Mouse (Mus musculus): ENCODE measurements around the gene Tulp4.
"Not testable (repeated sequence)": the region's sequence is repeated elsewhere in the genome, so short reads cannot be mapped to it uniquely, and the experiment has no call there.

Tulp4 gene

DNA sequence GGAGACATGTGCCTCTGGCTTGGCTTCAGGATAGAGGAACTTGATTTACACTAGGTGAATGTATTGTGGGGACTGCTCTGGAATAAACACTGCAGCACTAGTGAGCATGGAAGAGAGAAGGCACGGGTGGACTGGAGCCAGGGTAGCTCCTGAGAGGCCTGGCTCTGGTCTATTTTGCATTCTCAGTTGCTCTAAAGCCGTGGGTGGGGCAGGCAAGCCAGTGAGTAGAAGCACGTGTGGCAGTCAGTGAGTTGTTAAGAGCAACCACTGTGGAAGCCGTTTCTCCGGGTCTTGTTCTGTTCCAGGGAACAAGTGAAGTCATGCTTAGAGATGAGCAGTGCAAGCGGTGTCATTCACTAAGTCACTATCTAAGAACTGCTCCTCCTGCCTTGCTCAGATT, 86.0 kb downstream of the Tulp4 start:
- DNase-seq = no peak

DNA sequence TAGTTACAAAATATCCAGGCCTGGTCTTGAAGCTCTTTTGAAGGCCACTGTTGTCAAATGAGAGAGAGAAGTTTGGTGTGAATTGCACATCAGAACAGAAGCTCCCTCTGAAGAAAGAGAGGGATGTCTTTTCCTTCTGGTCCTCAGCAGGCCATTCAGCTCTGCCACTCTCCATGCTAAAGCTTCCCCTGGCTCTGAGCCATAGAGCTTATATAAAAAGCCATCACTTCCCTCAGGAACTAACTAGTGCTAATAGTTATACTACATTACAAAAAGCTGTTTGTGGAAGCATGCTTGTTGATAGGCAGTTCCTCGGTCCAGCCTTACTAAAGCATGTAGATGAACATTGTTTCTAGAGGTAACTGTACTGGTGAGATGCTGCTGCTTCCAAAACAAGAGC, 89.2 kb downstream of the Tulp4 start:
- no peak for DNase-seq

GRCm38 (mm10) chr17:6197491-6197890, 91.3 kb downstream of the Tulp4 start:
- DNase-seq = no peak

DNA sequence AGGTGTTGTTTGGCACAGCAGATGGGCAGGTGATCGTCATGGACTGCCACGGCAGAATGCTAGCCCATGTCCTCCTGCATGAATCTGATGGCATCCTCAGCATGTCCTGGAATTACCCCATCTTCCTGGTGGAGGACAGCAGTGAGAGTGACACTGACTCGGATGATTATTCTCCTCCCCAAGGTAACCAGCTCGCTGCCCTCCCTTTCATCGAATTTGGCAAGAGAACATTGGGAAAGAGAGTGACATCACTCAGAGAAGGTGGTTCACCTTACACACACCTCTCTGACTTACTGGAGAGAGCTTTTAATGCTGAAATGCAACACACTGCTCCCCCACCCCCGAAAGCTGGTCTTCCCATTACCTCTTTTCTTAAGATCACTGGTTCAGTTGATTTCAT, 92.4 kb downstream of the Tulp4 start:
- DNase-seq = no peak

- DNase-seq = no peak
These were observed 92.9 kb downstream of the Tulp4 start for GRCm38 (mm10) chr17:6199166-6199565.

GRCm38 (mm10) chr17:6201522-6202250, 95.4 kb downstream of the Tulp4 start:
- DNase-seq = no peak

DNA sequence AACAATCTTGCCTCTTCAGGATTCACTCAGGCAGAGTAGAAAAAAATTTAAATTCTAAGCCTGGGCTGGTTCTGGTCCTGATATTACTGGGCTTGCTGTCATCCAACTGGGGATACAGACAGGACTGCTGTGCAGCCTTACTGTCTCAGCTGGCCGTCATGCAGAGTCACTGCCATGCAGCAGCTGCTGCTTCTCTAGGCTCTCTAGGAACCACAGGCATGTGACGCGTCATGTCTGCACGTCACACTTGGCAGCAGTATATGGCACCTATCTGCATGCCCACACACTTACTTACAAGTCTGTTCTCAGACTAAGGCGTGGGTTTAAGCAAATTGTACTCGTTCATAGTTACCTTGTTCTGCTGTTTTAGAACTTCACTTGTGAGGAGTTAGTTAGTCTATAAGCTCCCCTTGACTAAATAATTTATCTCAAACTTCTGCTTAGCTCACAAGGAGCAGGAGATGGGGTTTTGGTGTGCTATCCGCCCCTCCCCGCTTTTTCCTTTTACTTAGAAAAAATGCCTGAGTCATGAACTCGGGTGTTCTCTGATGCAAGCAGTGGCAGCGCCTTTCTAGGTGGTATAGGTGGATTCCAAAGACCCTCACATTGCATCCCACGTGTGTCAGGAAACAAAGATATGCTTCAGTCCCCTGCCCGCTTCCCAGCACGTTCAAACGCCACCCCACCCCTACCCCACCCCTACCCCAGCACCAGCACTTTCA, 96.3 kb downstream of the Tulp4 start:
- no peak for DNase-seq

DNA sequence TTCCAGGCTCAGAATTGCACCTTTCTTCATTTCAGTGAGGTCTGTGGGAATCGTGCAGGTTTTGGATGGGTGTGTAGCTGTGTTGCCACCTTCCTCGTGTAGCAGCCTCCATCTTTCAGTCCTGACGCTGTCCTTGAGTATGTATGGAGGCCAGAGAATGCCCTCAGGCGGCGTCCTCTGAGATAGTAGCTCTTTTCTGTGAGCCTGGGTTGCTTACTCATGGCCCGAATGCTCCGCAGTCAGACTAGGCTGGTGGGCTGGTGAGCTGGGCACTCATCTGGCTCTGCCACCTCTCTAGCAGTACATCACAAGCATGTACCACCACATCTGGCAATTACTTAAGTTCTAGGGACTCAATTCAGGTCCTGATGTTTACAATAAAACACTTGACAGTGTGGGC, 96.9 kb downstream of the Tulp4 start:
- no peak for DNase-seq

DNA sequence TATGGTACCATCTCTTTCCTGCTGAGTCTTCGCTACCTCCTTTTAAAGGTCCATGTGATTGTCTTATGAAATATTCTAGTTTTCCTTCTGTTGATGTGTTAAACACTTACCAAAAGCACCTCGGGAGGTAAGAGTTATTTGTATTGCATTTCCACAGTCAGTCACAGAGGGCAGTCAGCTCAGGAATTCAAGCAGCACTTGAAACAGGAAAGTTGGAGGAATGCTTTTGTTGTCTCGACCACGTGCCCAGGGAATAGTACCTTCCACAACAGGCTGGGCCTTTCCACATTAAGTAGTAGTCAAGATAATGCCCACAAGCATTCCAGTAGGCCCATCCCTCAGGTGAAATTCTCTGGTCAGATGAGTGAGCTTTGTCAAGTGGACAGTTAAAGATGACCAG, 97.6 kb downstream of the Tulp4 start:
- DNase-seq = no peak

- no peak for DNase-seq
These were observed 105.5 kb downstream of the Tulp4 start for GRCm38 (mm10) chr17:6211721-6212120.

DNA sequence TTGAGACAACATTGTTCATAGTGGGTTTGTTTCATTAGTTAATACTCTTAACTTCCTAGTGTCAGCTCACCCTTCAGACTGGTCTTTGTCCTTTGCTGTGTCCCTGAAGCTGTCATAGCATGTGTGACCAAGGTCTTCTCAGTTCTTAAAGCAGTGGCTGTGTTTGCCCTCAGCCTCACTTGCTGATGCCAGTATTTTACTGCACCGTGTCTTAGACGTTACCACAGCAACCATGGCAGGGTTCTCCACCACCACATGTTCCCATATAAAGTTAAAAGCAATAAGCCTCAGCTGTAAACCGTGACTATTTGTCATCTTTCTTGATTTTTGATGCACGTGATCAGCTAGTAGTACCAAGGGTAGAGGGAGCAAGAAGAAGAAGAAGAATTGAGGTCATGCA, 109.4 kb downstream of the Tulp4 start:
- DNase-seq = no peak

GRCm38 (mm10) chr17:6216514-6216913, 110.3 kb downstream of the Tulp4 start:
- no peak for DNase-seq

DNA sequence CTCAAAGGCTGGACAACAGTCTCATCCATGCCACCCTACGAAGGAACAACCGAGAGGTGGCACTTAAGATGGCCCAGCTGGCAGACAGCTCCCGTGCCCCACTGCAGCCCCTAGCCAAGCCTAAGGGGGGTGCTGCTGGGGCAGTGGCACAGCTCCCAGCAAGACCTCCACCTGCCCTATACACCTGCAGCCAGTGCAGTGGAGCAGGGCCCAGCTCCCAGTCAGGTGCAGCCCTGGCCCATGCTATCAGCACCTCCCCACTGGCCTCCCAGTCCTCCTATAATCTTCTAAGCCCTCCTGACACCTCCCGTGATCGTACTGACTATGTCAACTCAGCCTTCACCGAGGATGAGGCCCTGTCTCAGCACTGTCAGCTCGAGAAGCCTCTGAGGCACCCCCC, 126.4 kb downstream of the Tulp4 start:
- DNase-seq = not testable (repeated sequence)

- DNase-seq = not testable (repeated sequence)
These were observed 145.1 kb downstream of the Tulp4 start for GRCm38 (mm10) chr17:6251298-6251697.

- DNase-seq = not testable (repeated sequence)
These were observed 150.3 kb downstream of the Tulp4 start, which contains the start of gene Tmem181a for GRCm38 (mm10) chr17:6256400-6257069. Tmem181a (plus strand) TSS chr17:6256860.

GRCm38 (mm10) chr17:6257070-6257456, 150.8 kb downstream of the Tulp4 start:
- DNase-seq = not testable (repeated sequence)

GRCm38 (mm10) chr17:6269876-6270831, 163.9 kb downstream of the Tulp4 start:
- not testable (repeated sequence) for DNase-seq

DNA sequence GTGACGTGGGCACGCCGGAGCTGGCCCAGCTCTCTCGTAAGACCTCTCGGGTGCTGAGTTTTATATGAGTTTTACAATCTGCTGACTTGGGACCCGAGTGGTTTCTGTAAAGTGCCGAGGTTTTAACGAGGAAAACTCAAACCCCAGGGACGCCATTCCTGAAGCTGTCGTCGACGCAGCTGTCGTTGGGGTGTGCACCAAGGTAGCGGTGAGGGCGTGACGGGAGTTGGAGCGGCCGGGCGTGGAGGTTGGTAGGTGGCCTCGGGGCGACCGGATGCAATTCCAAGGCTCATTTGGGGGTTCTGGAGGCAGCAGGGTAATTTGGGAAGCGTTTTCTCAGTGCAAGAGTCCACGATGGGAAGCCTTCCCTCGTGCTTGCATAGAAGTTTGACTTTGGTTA, 164.6 kb downstream of the Tulp4 start:
- DNase-seq = not testable (repeated sequence)

DNA sequence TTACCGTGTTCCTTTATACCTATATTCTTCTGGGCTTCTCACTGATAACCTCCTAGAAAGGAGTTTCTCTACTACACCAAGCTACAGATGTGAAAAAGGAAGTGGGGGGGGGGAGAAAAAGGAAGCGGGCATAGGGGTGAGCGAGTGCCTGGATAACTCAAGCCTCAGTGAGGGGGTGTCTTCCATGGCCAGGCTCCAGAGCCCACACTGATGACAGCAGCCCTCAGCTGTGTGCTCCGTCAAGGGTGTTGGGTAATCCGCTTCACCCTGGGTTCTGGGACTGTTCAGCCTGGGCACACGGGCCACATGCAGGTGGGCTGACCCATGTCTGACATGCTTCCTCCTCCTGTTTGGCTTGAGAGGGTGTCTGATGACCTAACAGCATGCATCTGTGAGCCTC, 165.7 kb downstream of the Tulp4 start:
- not testable (repeated sequence) for DNase-seq

GRCm38 (mm10) chr17:6274693-6275092, 168.5 kb downstream of the Tulp4 start:
- not testable (repeated sequence) for DNase-seq

DNA sequence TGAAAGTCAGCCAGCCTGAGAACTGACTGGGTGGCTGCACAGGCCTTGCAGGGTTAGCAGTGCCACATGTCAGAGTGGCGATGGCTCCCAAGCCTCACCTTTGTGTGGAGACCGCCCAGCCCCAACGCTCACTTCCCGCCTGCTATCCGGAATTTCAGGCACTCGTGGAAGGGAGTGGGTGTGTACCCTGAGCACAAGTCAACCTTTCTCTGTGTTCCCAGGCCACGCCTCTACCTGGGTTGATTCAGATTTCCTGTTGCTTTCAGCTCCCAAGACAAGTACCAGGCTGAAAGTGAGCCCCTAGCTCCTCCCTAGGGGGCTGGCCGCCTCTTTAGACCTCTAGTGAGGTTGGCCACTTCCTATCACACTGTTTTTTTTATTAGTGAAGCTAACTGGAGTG, 173.0 kb downstream of the Tulp4 start:
- DNase-seq = not testable (repeated sequence)

DNA sequence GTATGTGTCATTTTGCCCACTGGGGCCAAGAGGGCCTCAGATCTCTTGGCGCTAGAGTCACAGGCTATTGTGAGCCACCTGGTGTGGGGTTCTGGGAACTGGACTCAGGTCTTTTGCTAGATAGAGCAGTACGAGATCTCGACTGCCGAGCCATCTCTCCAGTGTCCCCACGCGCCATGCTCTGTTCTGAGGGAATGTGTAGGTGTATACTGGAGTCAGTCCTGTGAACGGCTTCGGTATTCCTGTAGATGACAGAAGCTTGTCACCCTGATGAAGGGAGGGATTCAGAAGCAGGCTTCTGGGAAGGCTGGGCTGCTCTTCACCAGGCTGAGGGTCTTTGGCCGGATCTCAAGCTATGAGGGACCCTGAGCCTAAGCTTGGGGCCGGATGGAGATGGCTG, 173.5 kb downstream of the Tulp4 start:
- DNase-seq = not testable (repeated sequence)

DNA sequence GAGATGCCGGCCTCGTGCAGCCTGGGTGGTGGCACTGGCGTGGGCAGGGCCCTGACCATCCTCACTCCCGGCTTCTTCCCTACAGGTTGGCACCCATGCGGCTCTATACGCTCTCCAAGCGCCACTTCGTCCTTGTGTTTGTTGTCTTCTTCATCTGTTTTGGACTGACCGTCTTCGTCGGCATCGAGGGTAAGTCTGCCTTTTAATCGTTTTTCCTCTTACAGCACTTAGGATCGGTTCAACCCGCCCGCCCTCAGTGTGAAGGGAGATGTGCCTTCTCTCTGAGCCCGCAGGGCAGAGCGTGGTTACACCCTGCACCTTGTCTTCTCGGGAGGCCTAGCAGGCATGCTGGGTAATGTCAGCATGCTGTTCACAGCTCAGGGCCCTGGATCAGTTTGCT, 174.3 kb downstream of the Tulp4 start:
- not testable (repeated sequence) for DNase-seq

Data from lung, postnatal 14 days (tissue).